Mouse (Mus musculus) stomach, postnatal 0 days (tissue): ENCODE results near the gene Lrrc25.

Source experiments
- CTCF ChIP-seq: IDR thresholded peaks from 2 replicates; pipeline ENCODE4 v1.5.1; 2016; ENCODE audit warnings: antibody characterized with exemption, low read depth, mild to moderate bottlenecking, moderate library complexity
- EP300 ChIP-seq: optimal IDR thresholded peaks from 2 replicates; pipeline ENCODE3; 2016; ENCODE audit warnings: antibody characterized with exemption

GRCm38 (mm10) chr8:70614469-70614868 is 1.5 kb upstream of the Lrrc25 start:
- TF ChIP-seq CTCF (no peak), EP300 (no peak)
